Comparison of ENCODE assay signal across 8 mouse cellular contexts in the genomic region with DNA sequence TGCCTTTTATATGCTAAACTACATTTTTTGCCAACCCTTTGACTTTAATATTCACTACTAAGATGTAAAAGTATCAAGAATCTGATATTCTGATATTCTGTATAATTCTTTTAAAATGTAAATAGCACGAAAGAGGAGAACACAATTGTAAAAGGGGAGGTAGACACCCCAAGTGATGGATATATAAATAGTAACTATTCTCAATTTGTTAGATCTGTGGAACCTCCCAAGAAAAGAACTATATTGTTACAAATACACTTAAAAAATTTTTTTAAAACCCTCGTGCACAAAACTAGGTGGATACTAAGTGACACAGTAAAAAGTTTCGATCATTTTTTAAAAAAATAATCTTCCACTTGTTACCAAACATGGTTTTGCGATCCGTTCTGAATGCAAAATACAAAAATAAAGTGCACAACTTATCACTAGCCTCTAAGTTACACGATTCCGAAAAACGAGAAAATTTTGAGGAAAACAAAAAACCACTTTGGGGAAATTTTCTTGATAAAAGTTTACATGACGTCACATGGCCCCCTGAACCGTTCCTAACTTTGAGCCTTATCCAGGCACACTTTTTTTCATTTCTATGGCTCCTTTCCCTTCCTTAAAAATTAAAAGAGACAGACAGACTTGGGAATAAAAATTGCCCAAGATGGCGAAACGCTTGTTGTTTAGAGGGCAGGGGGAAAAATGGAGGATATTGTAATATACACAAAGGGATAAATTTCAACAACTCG.
DNase-seq lines count a peak whose midpoint lies in the region; ATAC-seq and TF ChIP-seq lines count a peak whose summit lies in the region.

No protein-coding gene starts in this region.

- 5% methylated on average over 13 of the region's 13 CpGs for WGBS in kidney, embryonic 15.5 days
- under 1% methylated on average over 13 of the region's 13 CpGs for WGBS in bone marrow, adult 2 months
- 5% methylated on average over 13 of the region's 13 CpGs for WGBS in hindbrain, embryonic 12.5 days
- WGBS in midbrain, embryonic 14.5 days, result 4% methylated on average over 13 of the region's 13 CpGs

- peaks cover 27% of the 10 kb centered on the region for H3K4me1 ChIP-seq in kidney, embryonic 15.5 days
- no peaks in the 10 kb centered on the region; the same call in 1 of the 2 replicates for H3K4me1 ChIP-seq in bone marrow, adult 2 months (ENCODE audit: control insufficient read depth, insufficient read depth, low read length)
- H3K4me1 ChIP-seq in hindbrain, embryonic 12.5 days, result peaks cover 25% of the 10 kb centered on the region
- H3K4me1 ChIP-seq in midbrain, embryonic 14.5 days (ENCODE audit: control insufficient read depth, insufficient read depth, low read length), result peaks cover 20% of the 10 kb centered on the region

- TF ChIP-seq CTCF in bone marrow, adult 2 months (IDR thresholded peaks at IDR 0.05; ENCODE audit: control insufficient read depth, insufficient read depth, low read length), result no peak

- no peaks in the 10 kb centered on the region for H3K9me3 ChIP-seq in kidney, embryonic 15.5 days (replicated peaks)
- no peaks in the 10 kb centered on the region for H3K9me3 ChIP-seq in hindbrain, embryonic 12.5 days (replicated peaks)
- no peaks in the 10 kb centered on the region for H3K9me3 ChIP-seq in midbrain, embryonic 14.5 days (ENCODE audit: control insufficient read depth, low read length)

- no peak for TF ChIP-seq POLR2A in bone marrow, adult 2 months (IDR thresholded peaks at IDR 0.05; ENCODE audit: borderline replicate concordance, control insufficient read depth, low read depth, low read length)

- no peaks in the 10 kb centered on the region for H3K27me3 ChIP-seq in kidney, embryonic 15.5 days
- no peaks in the 10 kb centered on the region for H3K27me3 ChIP-seq in hindbrain, embryonic 12.5 days
- no peaks in the 10 kb centered on the region for H3K27me3 ChIP-seq in midbrain, embryonic 14.5 days (ENCODE audit: control insufficient read depth, insufficient read depth, low read length)

- peak overlapping the region; percentile 100 for H3K27ac ChIP-seq in kidney, embryonic 15.5 days
- peak overlapping the region; percentile 98 for H3K27ac ChIP-seq in bone marrow, adult 2 months (ENCODE audit: control insufficient read depth, insufficient read depth, low read depth, low read length, poor library complexity)
- peak overlapping the region; percentile 100 for H3K27ac ChIP-seq in hindbrain, embryonic 12.5 days
- H3K27ac ChIP-seq in midbrain, embryonic 14.5 days (replicated peaks; ENCODE audit: low read depth, low read length), result peak overlapping the region; percentile 99

- ATAC-seq in kidney, embryonic 15.5 days (replicated peaks; ENCODE audit: low FRiP score), result no peak
- ATAC-seq in hindbrain, embryonic 12.5 days (ENCODE audit: low FRiP score), result no peak
- no peak for ATAC-seq in midbrain, embryonic 14.5 days (ENCODE audit: low FRiP score, low TSS enrichment)

- H3K9ac ChIP-seq in kidney, embryonic 15.5 days, result peak overlapping the region; percentile 98
- H3K9ac ChIP-seq in hindbrain, embryonic 12.5 days, result peak overlapping the region; percentile 99
- H3K9ac ChIP-seq in midbrain, embryonic 14.5 days (replicated peaks; ENCODE audit: low read length), result peak overlapping the region; percentile 99

- H3K36me3 ChIP-seq in kidney, embryonic 15.5 days, result no peaks in the 10 kb centered on the region
- no peaks in the 10 kb centered on the region for H3K36me3 ChIP-seq in hindbrain, embryonic 12.5 days
- no peaks in the 10 kb centered on the region for H3K36me3 ChIP-seq in midbrain, embryonic 14.5 days (ENCODE audit: control insufficient read depth, insufficient read depth, low read length)

- H3K4me3 ChIP-seq in kidney, embryonic 15.5 days (replicated peaks), result peak overlapping the region; percentile 94
- peak overlapping the region; percentile 93 for H3K4me3 ChIP-seq in bone marrow, adult 2 months (replicated peaks; ENCODE audit: control insufficient read depth, low read depth, low read length)
- peak overlapping the region; percentile 95 for H3K4me3 ChIP-seq in hindbrain, embryonic 12.5 days
- peak overlapping the region; percentile 82 for H3K4me3 ChIP-seq in midbrain, embryonic 14.5 days (replicated peaks; ENCODE audit: low read depth, low read length)

- H3K4me2 ChIP-seq in kidney, embryonic 15.5 days, result peak overlapping the region; percentile 64
- peak overlapping the region; percentile 61 for H3K4me2 ChIP-seq in hindbrain, embryonic 12.5 days (replicated peaks)
- H3K4me2 ChIP-seq in midbrain, embryonic 14.5 days (ENCODE audit: low read length), result peak overlapping the region; percentile 72

- no peak for DNase-seq in kidney, adult 11 months
- no peak for DNase-seq in midbrain, embryonic 14.5 days
- no peak for DNase-seq in adrenal gland, postnatal 36 days
- no peak for DNase-seq in urinary bladder, postnatal 36 days (ENCODE audit: low spot score in 2 of 2)
- DNase-seq in right cerebral cortex, postnatal 4 days, result no peak
